Mouse (Mus musculus) testis, adult 2 months (tissue): ENCODE data around the gene Qrich2. TPM values are rescaled to one million over a fixed set of nuclear protein-coding genes. Genes with fewer than 3 reads are reported as not detected.
A peak's percentile ranks its signal among the peaks of the same experiment; 100 is the strongest.

Experiments used
- H3K27ac ChIP-seq: fragments of 200-500 bp; 2 replicates; pipeline ENCODE4 v1.5.1; 2012; ENCODE audit warnings: low read depth, low read length; ENCODE audit not compliant: control insufficient read depth, insufficient read depth
- H3K27me3 ChIP-seq: fragments of 200-500 bp; 2 replicates; pipeline ENCODE4 v1.6.1; 2012; ENCODE audit warnings: mild to moderate bottlenecking, low read length, moderate library complexity; ENCODE audit not compliant: control insufficient read depth, insufficient read depth
- H3K36me3 ChIP-seq: fragments of 200-500 bp; 2 replicates; pipeline ENCODE4 v1.6.1; 2012; ENCODE audit warnings: mild to moderate bottlenecking, low read length; ENCODE audit not compliant: control insufficient read depth, insufficient read depth
- H3K4me1 ChIP-seq: fragments of 200-500 bp; 2 replicates; pipeline ENCODE4 v1.6.1; 2012; ENCODE audit warnings: low read length; ENCODE audit not compliant: control insufficient read depth, insufficient read depth
- H3K4me3 ChIP-seq: fragments of 200-500 bp; 2 replicates; pipeline ENCODE4 v1.5.1; 2012; ENCODE audit warnings: low read depth, mild to moderate bottlenecking, low read length, moderate library complexity, mixed read lengths; ENCODE audit not compliant: control insufficient read depth
- CTCF ChIP-seq: fragments of 200-500 bp; IDR thresholded peaks from 2 replicates; pipeline ENCODE4 v1.5.1; 2012; ENCODE audit warnings: low read depth, mild to moderate bottlenecking, inconsistent platforms, low read length, moderate library complexity; ENCODE audit not compliant: control insufficient read depth, insufficient read depth, insufficient replicate concordance
- POLR2A ChIP-seq: fragments of 200-500 bp; IDR thresholded peaks from 2 replicates; pipeline ENCODE4 v1.6.1; 2012; ENCODE audit warnings: low read depth, mild to moderate bottlenecking, inconsistent platforms, low read length, moderate library complexity; ENCODE audit not compliant: control insufficient read depth
- polyA plus RNA-seq: library from polyadenylated mRNA; depleted of rRNA; stranded (reverse); fragments of >200 nt; gene quantifications from 2 replicates; pipeline ENCODE4 v1.2.3, GENCODE M21; 2012

The Qrich2 gene
- polyA plus RNA-seq, 1 experiment: 469 TPM

DNA sequence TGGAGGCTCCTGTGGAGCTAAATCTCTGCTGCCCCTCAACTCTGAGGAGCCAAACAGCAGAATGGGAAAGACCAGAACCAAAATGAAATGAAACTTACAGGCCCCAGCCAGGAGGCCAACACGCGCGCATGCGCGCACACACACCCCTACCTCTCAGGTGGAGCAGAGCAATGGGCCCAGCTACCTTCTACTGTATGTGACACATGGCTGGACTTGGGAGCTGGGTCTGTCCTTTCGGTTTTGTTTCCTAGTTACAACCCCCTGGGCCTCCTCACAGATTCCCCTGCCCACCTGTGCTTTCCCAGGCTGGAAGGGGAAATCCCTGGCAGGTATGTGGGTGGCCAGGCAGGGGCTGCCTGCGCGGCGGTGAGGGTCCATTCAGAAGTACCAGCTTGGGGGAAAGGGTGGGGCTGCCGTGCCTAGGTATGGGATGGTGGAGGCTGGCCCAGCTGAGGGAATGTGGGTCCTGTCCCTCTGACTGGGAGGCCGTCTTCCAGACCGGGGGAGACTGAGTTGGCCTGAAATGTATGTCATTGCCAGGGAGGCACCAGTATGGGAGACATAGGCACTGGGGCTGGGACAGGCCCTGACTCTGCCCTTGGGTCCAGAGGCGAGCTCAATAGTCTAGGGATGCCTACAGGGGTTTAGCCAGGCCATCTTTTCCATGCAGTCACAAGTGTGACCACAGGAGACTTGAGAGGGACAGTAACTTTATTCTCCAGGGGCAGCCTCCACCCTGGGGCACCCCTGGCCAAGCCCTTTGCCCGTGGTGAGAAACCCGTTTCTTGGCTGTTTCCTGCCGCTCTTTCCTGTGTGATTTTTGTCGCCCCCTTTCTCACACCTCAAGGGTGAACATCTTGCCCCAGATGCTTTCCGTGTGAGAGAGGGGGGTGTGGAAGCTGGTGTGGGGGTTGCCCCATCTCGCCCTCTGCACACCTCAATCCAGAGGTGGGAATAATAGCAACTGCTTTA lies 26.5 kb downstream of the Qrich2 start:
- Histone ChIP-seq H3K4me1 (peaks cover 6% of the 10 kb centered on the region), H3K4me3 (no peak overlapping the region), H3K27me3 (no peaks in the 10 kb centered on the region), H3K27ac (no peak overlapping the region), H3K36me3 (no peaks in the 10 kb centered on the region)
- TF ChIP-seq CTCF (no peak), POLR2A (no peak)

DNA sequence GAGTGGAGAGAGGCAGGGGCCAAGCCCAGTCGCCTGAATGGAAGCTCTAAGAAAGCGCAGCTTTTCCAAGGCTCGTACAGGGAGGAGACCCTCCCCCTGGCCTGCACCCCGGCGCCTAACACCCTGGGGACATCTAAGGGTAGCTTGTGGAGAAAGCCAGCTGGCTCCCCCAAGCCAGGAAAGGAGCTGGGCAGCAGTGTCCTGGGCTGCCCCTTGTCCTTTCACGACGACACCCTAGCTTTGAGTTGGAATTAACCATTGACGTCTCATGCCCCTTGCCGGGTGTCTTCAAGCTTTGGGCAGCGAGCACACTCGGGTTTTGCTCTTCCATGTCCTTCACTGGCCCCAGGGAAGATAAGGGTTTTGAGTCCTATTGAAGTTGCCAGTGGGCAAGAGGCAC lies 28.5 kb downstream of the Qrich2 start:
- Histone ChIP-seq H3K4me1 (peaks cover 10% of the 10 kb centered on the region), H3K4me3 (no peak overlapping the region), H3K27me3 (no peaks in the 10 kb centered on the region), H3K36me3 (no peaks in the 10 kb centered on the region), H3K27ac (no peak overlapping the region)
- no peak for TF ChIP-seq CTCF
- no peak for TF ChIP-seq POLR2A

GRCm38 (mm10) chr11:116436725-116437331 lies 29.2 kb downstream of the Qrich2 start:
- no peak for TF ChIP-seq CTCF
- 0 out of 2 replicates have a peak, but pooled peaks have one; percentile 12 for TF ChIP-seq POLR2A
- peaks cover 10% of the 10 kb centered on the region for H3K4me1 ChIP-seq
- H3K36me3 ChIP-seq: no peaks in the 10 kb centered on the region

GRCm38 (mm10) chr11:116435992-116436724 lies 29.9 kb downstream of the Qrich2 start:
- TF ChIP-seq POLR2A (no peak), CTCF (no peak)
- Histone ChIP-seq H3K27me3 (no peaks in the 10 kb centered on the region), H3K4me1 (peaks cover 14% of the 10 kb centered on the region), H3K36me3 (no peaks in the 10 kb centered on the region), H3K4me3 (no peak overlapping the region), H3K27ac (no peak overlapping the region)

More at GRCm38 (mm10) chr11:116436725-116437331, 29.2 kb downstream of the Qrich2 start:
- H3K27ac ChIP-seq: no peak overlapping the region
- no peak overlapping the region for H3K4me3 ChIP-seq
- H3K27me3 ChIP-seq: no peaks in the 10 kb centered on the region

DNA sequence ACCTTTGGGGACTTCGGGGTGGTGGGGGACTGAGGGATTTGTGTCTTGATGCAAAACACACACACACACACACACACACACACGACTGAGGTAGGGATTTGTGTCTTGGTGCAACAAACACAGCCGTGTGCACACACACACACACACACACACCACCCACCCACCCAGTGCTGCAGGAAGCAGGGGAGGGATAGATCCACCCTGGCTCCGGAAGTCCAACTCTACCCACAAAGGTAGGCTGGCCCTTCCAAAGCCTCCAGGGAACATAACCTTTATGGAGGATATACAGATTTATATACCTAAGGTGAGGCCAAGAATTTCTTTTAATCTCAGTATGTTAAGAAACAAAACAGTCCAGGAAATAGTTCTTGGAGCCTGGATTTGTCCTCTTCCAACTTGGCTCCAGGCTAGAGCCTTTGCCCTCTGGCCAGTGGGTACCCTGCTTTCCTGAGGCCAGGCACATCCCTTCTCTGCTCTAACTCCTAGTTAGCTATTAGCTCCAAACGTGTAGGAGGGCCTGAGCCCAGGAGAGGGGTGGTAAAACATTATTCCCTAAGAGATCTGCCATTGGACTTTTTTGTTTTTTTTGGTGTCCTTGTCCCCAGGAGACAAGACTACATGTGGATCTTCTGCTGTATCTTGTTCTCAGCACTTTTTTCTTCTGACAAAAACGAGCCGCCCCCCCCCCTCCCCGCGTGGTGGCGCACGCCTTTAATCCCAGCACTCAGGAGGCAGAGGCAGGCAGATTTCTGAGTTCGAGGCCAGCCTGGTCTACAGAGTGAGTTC lies 30.9 kb downstream of the Qrich2 start:
- Histone ChIP-seq H3K36me3 (no peaks in the 10 kb centered on the region), H3K4me3 (peak overlapping the region; percentile 89), H3K27ac (peak overlapping the region; percentile 28; the same call in 1 of the 2 replicates), H3K4me1 (peaks cover 14% of the 10 kb centered on the region), H3K27me3 (no peaks in the 10 kb centered on the region)
- TF ChIP-seq CTCF: no peak
- TF ChIP-seq POLR2A: no peak

DNA sequence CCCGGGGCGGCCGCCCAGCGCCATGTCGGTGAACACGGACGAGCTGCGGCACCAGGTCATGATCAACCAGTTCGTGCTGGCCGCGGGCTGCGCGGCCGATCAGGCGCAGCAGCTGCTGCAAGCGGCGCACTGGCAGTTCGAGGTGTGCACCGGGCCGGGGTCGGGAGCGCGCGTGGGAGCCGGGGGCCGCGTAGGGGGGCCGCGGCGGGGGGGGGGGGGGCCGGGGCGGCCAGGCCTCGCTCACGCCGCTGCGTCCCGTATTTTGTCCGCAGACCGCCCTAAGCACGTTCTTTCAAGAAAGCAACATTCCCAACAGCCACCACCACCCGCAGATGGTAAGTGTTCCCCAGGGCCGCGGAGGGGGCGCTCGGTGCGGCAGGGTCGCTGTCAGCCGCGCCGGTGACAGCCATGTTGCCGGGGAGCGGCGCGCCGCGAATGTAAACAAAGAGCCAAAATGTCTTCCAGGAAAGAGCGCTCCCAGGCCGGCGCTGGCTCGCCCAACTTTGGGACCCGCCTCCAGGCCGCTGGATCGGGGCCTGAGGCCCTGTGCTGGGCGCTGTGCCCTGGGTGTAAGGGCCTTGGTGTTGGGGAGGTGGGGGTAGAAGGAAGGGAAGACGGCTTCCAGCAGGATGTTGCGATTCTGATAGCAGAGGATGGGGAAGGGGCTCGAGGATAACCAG lies 31.6 kb downstream of the Qrich2 start:
- H3K4me3 ChIP-seq: peak overlapping the region; percentile 89
- H3K4me1 ChIP-seq: peaks cover 16% of the 10 kb centered on the region

More for the DNA sequence above, 31.6 kb downstream of the Qrich2 start:
- TF ChIP-seq POLR2A (peak; percentile 28; the same call in 1 of the 2 replicates), CTCF (no peak)
- H3K36me3 ChIP-seq: no peaks in the 10 kb centered on the region
- H3K27ac ChIP-seq: peak overlapping the region; percentile 70
- H3K27me3 ChIP-seq: no peaks in the 10 kb centered on the region
